Mouse (Mus musculus) skeletal muscle tissue, adult 2 months (tissue): Measurements from ENCODE around the gene Pik3r3.
A peak's percentile ranks its signal among the peaks of the same experiment; 100 is the strongest.
"Not testable (repeated sequence)": the region's sequence is repeated elsewhere in the genome, so short reads cannot be mapped to it uniquely, and the experiment has no call there.

Experiments used
- DNase-seq: peaks from one replicate; pipeline ENCODE4 v3.0.0-alpha.2; 2012; ENCODE audit warnings: low read depth, low spot score

Pik3r3 gene

GRCm38 (mm10) chr4:116219056-116219455 is 2.4 kb upstream of the Pik3r3 start:
- DNase-seq = no peak

- DNase-seq = no peak
These were observed 1.3 kb upstream of the Pik3r3 start for GRCm38 (mm10) chr4:116220071-116220650.

DNA sequence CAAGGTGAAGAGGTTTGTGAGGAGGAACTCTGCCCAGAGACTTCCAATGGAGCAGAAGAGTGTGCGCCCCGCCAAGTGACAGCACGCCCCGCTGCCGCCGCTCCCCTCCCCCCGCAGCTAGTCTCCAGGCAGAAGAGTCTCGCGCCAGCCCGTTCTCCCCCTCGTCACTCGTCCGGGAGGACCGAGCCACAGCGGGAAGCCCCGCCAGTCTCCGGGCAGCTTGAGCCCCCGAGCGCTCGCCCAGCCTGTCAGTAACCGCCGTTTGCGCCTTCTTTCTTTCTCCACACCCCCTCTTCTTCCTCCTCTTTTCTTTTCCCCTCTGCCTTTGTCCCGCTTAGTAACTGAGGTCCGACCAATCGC is 658 bp upstream of the Pik3r3 start:
- DNase-seq = no peak

- DNase-seq = no peak
These were observed 801 bp downstream of the Pik3r3 start for GRCm38 (mm10) chr4:116221996-116222842.

DNA sequence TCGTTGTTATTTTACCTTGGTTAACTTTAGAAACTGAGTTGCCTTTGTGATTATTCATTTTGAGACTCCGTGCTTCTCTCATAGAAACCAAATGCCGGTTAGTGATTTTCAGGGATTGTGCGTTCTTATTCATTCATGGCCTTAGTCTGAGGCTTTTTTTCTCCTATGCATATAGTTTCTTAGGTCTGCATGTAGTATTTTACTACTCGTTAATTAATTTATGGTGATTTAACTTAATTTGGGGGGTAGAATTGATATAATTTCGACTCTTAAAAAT is 1.4 kb downstream of the Pik3r3 start:
- DNase-seq = no peak

GRCm38 (mm10) chr4:116243377-116243776 is 22.0 kb downstream of the Pik3r3 start:
- no peak for DNase-seq

GRCm38 (mm10) chr4:116244240-116244639 is 22.8 kb downstream of the Pik3r3 start:
- no peak for DNase-seq

DNA sequence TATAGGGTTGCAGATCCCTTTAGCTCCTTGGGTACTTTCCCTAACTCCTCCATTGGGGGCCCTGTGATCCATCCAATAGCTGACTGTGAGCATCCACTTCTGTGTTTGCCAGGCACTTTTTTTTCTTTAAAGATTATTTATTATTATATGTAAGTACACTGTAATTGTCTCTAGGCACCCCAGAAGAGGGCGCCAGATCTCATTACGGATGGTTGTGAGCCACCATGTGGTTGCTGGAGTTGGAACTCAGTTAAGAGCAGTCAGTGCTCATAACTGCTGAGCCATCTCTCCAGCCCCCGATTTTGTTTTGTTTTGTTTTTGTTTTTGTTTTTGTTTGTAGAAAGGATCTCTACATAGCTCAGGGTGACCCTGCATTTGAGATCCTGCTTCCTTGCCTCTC is 24.5 kb downstream of the Pik3r3 start:
- not testable (repeated sequence) for DNase-seq

GRCm38 (mm10) chr4:116249986-116250385 is 28.6 kb downstream of the Pik3r3 start:
- DNase-seq = no peak

DNA sequence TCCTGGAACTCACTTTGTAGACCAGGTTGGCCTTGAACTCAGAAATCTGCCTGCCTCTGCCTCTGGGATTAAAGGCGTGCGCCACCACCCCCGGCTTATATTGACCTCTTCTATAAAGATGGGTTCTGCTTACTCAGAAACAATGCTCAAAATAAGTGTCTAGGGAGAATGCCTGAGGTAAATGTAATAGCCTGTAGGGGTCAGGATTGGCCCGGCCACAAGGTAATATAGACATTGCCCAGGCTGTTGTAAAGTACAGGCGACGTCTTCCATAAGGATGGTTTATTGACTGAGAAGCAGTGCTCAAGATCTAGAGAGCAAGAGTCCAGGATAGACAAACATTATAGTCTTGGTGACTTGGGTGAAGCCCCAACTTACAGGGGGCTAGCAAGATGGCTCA is 46.8 kb downstream of the Pik3r3 start:
- DNase-seq = no peak

- no peak for DNase-seq
These were observed 60.8 kb downstream of the Pik3r3 start for GRCm38 (mm10) chr4:116282211-116282610.

GRCm38 (mm10) chr4:116291561-116291960 is 70.1 kb downstream of the Pik3r3 start:
- no peak for DNase-seq

GRCm38 (mm10) chr4:116293296-116293695 is 71.9 kb downstream of the Pik3r3 start:
- no peak for DNase-seq

GRCm38 (mm10) chr4:116300878-116301355 is 79.5 kb downstream of the Pik3r3 start:
- DNase-seq = peak; percentile 74

DNA sequence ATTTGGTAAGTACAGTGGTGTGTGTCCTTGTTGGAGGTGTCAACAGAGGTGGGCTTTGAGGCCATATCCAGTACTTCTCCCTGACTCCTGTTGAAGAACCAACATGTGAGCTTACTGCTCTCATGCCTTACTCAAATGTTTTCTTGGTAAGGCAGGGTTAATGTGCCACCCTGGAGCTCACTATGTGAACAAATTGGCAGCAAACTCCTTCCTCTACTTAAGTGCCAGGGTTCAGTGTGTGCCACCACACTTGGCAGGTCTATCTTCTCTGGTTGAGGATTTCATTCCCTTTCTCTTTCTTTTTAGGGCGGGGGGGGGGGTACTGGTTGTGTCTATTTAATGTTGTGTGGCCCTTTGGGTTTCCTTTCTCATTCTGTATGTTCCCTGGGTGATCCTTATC is 83.1 kb downstream of the Pik3r3 start:
- peak; percentile 55 for DNase-seq

DNA sequence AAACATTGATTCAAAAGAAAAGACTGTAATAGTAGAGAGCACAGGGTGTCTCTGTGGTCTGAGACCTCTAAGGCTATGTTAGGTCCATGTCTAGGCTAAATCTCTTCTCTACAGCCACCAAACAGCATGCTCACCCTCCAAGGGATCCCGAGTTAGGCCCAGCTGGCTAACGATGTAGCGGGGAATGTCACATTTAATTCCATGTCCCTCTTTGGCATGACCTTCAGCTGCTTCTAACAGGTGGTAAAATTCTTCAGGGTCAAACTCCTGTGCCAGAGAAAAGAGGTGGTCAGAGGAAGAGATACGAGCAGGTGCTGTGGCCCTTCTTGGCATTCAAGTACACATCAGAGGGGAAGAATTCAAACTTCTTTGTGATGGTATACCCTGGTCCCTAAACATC is 96.2 kb downstream of the Pik3r3 start:
- no peak for DNase-seq

GRCm38 (mm10) chr4:116322127-116322526 is 100.7 kb downstream of the Pik3r3 start:
- peak; percentile 29 for DNase-seq

DNA sequence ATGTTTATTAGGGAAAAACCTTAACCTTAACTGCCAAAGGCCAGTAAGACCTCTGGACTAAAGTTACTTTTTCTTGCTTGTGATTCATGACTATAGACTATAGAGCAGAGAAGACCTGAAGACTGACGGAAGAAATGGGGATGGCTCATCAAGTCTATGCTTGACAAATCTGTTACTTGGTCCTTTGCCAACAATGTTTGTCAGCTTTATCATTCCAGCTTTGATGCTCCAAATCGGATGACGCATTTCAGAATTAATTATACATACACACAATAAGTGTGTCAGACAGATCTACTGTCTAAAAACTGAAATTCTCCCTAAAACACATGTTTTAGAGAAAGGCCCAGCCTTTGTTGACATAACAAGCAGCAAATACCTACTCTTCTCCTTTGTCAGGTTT is 107.8 kb downstream of the Pik3r3 start:
- no peak for DNase-seq

GRCm38 (mm10) chr4:116336294-116336693 is 114.9 kb downstream of the Pik3r3 start:
- DNase-seq = no peak

- peak; percentile 21 for DNase-seq
These were observed 120.7 kb downstream of the Pik3r3 start for GRCm38 (mm10) chr4:116342119-116342518.

DNA sequence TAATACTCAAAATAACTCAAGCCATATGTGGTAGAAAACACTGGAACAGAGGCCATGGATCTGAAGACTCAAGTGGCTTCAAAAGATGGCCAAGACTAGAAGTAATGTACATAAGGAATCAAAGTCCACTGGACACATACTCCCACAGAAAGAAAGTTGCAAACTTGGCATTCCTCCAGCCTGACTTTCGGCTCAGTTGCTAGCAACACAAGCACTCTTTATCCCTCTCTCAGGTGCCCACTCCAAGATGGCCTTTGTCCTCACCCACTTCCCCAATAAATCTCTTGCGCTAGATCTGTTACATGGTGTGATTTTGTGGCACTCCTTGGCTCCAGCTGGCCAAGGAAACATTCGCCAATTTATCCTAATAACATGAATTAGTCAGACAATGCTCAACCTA is 131.1 kb downstream of the Pik3r3 start:
- no peak for DNase-seq
